Mouse (Mus musculus) lung, postnatal 25 days (tissue): Measurements from ENCODE around the gene Uqcrc2.

Experiments used
- DNase-seq: peaks from one replicate; pipeline ENCODE4 v3.0.0; 2022; ENCODE audit warnings: low spot score

Uqcrc2 gene

DNA sequence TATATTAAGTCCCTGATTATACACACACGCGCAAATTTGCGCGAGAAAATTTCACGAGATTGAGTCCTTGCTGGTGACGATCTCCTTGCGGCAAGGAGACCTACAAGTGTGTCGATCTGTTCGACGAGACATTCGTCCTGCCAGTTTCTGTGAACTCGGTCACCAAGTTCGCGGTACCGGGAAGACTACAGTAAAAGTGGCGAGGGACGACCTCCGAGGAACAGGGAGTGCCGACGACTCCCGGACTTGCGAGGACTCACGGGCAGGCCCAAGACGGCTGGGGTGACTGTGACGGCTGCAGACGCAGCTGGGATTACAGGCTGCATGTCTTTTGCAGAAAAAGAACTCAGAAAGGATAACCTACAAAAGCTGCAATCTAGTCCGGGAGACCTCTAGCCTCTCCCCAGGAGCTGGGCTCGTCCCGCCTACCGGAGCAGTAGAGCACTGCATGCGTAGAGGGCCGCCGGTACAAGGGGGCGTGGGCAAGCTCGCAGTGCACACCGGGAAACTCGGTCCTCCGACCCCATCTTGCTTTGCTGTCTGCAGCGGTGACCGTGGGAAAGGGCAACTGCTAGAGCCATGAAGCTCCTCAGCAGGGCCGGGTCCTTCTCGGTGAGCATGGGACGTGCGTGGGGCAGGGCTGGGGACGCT, at the start of gene Uqcrc2:
TSS of gene Uqcrc2 (plus strand) at position 466 of the 651 bp plus-strand sequence.
- peak; percentile 86 for DNase-seq

DNA sequence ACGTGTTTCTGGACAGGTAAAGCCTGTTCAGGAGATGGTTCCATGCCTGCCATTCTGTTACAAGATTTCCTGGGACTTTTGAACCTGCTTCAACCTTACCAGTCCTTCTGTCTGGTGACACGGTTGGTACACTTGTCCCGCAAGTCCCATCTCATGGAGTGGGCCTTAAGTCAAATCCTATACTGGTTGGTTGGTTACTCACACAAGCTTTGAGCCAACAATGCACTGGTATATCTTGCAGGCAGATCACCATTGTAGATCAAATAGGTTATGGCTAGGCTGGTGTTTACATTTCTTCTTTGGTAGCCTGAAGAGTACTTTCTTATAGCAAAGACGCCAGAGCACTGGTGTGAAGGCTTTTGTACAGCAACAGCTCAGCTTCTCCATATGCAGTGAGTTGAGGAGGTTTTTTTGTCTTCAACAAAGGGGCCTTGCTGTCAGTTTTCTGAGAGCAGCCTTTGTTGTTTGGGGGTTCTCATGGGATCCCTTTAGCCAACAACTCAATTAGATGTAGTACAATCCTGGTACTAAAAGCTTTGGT, 37.7 kb upstream of the Uqcrc2 start:
- no peak for DNase-seq

DNA sequence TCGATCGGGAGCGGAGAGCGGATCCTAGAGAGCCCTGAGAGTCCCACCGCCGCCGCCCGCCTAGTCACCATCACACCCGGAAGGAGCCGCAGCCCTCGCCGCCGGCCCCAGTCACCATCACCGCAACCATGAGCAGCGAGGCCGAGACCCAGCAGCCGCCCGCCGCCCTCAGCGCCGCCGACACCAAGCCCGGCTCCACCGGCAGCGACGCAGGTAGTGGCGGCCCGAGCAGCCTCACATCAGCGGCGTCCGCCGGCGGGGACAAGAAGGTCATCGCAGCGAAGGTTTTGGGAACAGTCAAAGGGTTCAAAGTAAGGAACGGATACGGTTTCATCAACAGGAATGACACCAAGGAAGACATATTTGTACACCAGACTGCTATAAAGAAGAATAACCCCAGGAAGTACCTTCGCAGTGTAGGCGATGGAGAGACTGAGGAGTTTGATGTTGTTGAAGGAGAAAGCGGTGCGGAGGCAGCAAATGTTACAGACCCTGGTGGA, 37.2 kb upstream of the Uqcrc2 start:
- no peak for DNase-seq

DNA sequence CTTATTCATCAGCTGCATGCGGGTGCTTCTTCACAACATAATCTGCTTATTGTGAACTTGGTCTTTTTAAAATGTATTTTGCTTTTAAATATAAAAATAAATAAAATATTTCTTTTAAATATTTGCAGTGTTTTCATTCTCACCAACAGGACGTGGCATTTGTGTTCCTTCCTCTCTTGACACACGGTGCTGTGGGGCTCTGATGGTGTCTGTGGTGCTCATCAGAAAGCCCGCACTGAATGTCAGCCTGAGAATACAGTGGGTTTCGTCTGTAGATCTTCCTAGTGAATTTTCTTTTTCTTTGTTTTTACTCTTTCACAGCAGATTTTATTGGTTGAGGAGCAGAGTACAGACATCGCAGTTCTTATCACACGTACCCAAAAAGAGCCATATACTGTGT, 36.6 kb upstream of the Uqcrc2 start:
- DNase-seq, result no peak

GRCm38 (mm10) chr7:120620075-120620771, 14.8 kb upstream of the Uqcrc2 start:
- DNase-seq, result no peak

DNA sequence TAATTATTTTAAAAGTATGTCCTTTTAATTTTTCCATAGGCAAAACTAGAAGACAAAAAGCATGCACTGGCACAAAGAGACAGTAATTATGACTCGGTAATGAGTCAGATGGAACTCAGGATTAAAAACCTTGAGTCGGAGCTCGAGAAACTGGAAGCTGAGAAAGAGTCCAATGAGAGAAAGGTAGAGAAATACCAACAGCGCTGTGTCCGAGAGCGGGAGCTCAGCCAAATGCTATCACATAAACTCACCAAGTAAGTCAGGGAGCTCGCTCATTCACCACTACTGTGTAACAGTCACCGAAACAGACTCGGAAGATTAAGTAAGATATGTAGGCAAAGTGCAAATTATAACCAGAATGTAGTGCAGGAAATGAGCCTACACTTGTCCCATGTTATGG, 14.1 kb upstream of the Uqcrc2 start:
- no peak for DNase-seq

GRCm38 (mm10) chr7:120632518-120632917, 2.5 kb upstream of the Uqcrc2 start:
- peak; percentile 12 for DNase-seq

- no peak for DNase-seq
Observed at GRCm38 (mm10) chr7:120634301-120634700, 675 bp upstream of the Uqcrc2 start.

- no peak for DNase-seq
Observed at GRCm38 (mm10) chr7:120635362-120635781, 396 bp downstream of the Uqcrc2 start.

DNA sequence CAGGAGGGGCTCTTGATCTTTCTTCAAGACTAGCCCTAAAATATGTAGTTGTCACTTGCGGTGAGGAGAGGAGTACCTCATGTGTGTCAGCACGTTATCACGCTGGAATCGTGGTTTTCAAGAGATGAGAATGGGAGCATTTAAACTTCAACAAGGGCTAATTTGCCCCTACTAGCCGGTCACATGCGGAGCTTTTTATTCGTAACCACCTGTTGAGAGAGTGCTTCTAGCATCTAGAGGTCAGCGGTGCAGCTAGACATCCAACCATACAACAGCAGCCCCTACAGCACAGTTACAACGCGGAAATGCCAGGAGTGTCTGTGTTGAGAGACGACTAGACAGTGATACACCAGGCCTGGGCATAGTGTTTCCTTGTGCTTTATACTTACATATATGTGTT, 845 bp downstream of the Uqcrc2 start:
- DNase-seq, result no peak

DNA sequence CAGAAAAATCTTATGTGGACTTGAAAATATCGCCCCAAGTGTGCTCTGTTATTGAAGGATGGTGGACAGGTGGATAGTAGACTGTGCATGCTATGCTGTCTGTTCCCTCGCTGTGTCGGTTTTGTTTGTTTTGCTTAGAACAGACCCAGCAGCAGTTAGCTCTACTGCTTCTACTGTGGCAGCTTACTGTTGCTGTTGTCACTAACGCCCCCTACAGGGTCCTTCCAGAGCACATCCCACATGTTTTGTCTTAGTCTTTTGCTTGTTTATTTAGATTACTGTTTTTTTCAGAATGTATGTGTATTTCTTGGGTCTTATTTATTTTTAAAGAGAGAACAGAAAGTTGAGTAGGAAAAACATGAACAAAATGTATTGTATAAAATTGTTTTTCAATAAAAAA, 8.2 kb downstream of the Uqcrc2 start:
- DNase-seq, result no peak

DNA sequence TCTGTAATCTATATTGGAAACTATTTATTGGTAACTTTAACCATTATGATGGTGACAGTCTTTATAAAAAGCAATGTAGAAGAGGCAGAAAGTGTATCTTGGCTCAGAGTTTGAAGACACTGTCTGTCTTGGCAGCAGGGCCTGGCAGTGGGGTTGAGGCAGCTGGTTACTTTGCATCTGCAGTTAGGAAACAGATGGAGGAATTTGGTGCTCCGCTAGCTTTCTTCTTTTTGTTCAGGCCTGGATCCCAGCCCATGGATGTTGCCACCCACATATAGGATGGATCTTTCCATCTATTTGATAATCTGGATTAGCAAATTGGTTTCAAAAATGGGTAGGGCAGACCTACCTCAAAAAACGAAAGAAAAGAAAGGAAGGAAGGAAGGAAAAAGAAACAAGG, 12.9 kb downstream of the Uqcrc2 start:
- no peak for DNase-seq

GRCm38 (mm10) chr7:120662079-120662478, 27.1 kb downstream of the Uqcrc2 start:
- no peak for DNase-seq

GRCm38 (mm10) chr7:120670153-120670875, 35.3 kb downstream of the Uqcrc2 start, which contains the start of gene Pdzd9:
Pdzd9 (minus strand) TSS chr7:120670343.
- peak; percentile 56 for DNase-seq

DNA sequence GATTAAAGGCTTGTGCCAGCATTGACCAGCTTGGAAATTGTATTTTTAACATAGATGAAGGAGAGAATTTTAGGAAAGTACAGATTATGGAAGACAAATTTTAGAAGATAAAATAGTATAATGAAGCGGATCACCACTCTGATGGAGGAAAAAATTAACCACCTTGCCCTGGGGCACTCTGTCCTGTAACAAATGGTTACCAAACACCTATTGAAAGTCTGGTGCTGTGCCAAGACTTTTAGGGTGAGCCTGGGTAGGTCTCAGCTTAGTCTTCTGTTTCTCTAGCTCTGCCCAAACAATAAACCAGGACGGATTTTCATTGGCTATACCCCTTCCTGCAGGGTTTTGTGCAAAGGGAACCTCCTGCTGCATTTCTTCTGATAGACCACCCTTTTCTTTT, 36.3 kb downstream of the Uqcrc2 start:
- no peak for DNase-seq

GRCm38 (mm10) chr7:120677001-120677643, 42.1 kb downstream of the Uqcrc2 start, which contains the start of gene Mosmo:
Mosmo (plus strand) TSS chr7:120677618.
- peak; percentile 48 for DNase-seq

DNA sequence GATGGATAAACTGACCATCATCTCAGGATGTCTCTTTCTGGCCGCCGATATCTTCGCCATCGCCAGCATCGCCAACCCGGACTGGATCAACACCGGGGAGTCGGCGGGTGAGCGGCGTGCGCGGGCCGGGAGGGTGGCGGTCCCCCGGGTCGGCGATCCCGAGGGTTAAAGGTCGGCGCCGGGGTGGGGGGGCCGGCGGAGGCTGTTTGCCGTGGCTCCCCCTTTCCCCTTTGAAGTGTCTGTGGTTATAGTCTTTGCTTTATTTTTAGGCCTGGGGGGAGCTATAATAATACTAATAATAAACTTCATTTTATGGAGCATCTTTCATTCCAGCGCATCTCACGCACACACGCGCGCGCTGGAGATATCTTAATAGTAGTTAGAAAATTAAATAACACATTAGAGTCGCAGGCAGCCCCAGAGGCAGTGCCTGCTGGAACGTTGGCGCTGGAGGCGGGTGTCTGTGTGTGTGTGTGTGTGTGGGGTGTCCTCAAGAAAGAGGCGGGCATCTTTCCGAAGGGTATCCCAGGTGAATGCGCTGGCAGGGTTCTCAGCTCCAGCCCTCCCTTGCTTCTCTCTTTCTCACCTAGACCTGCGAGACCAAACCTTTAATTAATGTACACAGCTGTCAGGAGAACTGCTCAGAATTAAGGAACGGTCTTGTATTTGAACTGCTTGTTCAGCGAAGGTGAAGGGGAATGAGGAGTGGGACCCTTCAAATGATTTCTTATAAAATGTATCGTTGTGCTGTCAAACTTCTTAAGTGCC, 43.0 kb downstream of the Uqcrc2 start:
- DNase-seq, result peak; percentile 16

DNA sequence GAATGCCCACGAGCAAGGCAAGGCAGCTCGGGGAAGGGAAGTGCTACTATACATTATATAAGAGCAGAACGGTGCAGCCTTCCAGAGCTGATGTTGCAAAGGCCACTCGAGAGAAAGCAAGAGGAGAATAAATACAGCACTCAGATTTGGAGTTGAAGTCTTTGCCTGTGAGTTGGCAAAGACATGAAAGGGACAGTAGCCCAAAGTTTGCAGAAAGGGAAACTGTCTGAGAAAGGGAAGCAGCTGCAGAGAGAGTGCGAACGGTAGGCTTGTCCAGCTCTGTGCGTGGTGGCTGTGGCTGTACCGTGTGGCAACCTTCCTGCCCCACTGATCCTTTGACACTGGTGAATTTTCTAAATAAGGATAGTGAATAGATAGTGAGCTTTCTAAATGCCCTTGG, 44.0 kb downstream of the Uqcrc2 start:
- peak; percentile 23 for DNase-seq

- DNase-seq, result no peak
Observed at GRCm38 (mm10) chr7:120682002-120682401, 47.0 kb downstream of the Uqcrc2 start.

- DNase-seq, result no peak
Observed at GRCm38 (mm10) chr7:120684731-120685161, 49.8 kb downstream of the Uqcrc2 start.

DNA sequence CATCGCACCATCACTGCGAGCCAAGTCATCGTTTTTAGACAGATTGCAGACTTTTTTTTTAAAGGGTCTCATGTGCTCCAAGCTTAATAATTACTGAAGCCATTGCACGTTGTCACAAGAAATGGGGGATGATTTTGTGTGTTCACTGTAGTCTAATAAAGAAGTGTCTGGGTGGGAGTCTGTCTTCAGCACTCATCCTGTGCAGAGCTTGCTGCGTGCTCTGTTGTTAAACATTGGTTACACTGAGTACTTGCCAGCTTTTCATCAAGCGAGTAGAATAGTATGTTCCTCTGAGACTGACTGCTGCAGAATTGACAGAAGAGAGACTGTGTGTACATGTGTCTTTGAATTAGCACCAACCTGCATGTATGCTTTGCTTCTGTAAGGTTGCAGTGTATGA, 50.3 kb downstream of the Uqcrc2 start:
- DNase-seq, result no peak
